Mouse (Mus musculus): ENCODE results near the gene Rnh1.

- TF ChIP-seq CTCF (IDR thresholded peaks at IDR 0.05; ENCODE audit: low read depth, low read length), result no peak
- no peak for TF ChIP-seq POLR2A (IDR thresholded peaks at IDR 0.05; ENCODE audit: extremely low read depth, insufficient read depth, low read length)
Measured at GRCm38 (mm10) chr7:141194830-141195229, 22.2 kb upstream of the Rnh1 start.

Measured in liver, adult 2 months (tissue).